Mouse (Mus musculus) limb, embryonic 15.5 days (tissue): Measurements from ENCODE around the gene Tas2r126. TPM values are rescaled to one million over a fixed set of nuclear protein-coding genes. Genes with fewer than 3 reads are reported as not detected.

Source experiments
- ATAC-seq: fragments of 200-750 bp; cut with Nextera tagmentation; 2 replicates; pipeline ENCODE4 v1.8.0; 2017; ENCODE audit warnings: low read depth, moderate TSS enrichment; ENCODE audit not compliant: insufficient number of reproducible peaks, low FRiP score, low TSS enrichment
- H3K27ac ChIP-seq: fragments of 300-500 bp; sonication (generic); 2 replicates; pipeline ENCODE4 v1.5.1; 2015; ENCODE audit warnings: moderate library complexity, mild to moderate bottlenecking, inconsistent platforms
- H3K27me3 ChIP-seq: fragments of 300-500 bp; sonication (generic); 2 replicates; pipeline ENCODE4 v1.6.1; 2015; ENCODE audit warnings: inconsistent platforms
- H3K36me3 ChIP-seq: fragments of 300-500 bp; sonication (generic); 2 replicates; pipeline ENCODE4 v1.6.1; 2015; ENCODE audit warnings: inconsistent platforms
- H3K4me1 ChIP-seq: fragments of 300-500 bp; sonication (generic); 2 replicates; pipeline ENCODE4 v1.6.1; 2015; ENCODE audit warnings: inconsistent platforms
- H3K4me2 ChIP-seq: fragments of 300-500 bp; sonication (generic); 2 replicates; pipeline ENCODE4 v1.6.1; 2015; ENCODE audit warnings: mild to moderate bottlenecking, inconsistent platforms
- H3K4me3 ChIP-seq: fragments of 300-500 bp; sonication (generic); 2 replicates; pipeline ENCODE4 v1.5.1; 2015; ENCODE audit warnings: mild to moderate bottlenecking, inconsistent platforms
- H3K9ac ChIP-seq: fragments of 300-500 bp; sonication (generic); 2 replicates; pipeline ENCODE4 v1.6.1; 2015; ENCODE audit warnings: inconsistent platforms
- H3K9me3 ChIP-seq: fragments of 300-500 bp; sonication (generic); 2 replicates; pipeline ENCODE4 v1.6.1; 2016; ENCODE audit warnings: inconsistent platforms
- WGBS: fragments of 180-500 bp; shearing (Covaris S2); methylation state at CpG from one replicate; pipeline ENCODE4 v1.1.7; 2015; 5-methylcytosine and 5-hydroxymethylcytosine counted together
- polyA plus RNA-seq: library from polyadenylated mRNA; unstranded; fragments of >200 nt; fragmentation: Nextera tagmentation; extraction: Ambion mirVana; gene quantifications from 2 replicates; pipeline ENCODE4 v1.2.1, GENCODE M21; 2015

The Tas2r126 gene
- polyA plus RNA-seq = 0.26 TPM in 1 of 2 replicates, not detected in the other

GRCm38 (mm10) chr6:42434446-42434845, at the start of gene Tas2r126:
Gene Tas2r126, plus strand, starts transcription at chr6:42434535.
- Histone ChIP-seq H3K36me3 (no peaks in the 10 kb centered on the region), H3K9ac (no peak within 1 kb of the TSS), H3K27ac (no peak within 1 kb of the TSS), H3K4me3 (no peak within 1 kb of the TSS), H3K27me3 (no peaks in the 10 kb centered on the region), H3K4me2 (no peak within 1 kb of the TSS), H3K9me3 (no peaks in the 10 kb centered on the region), H3K4me1 (no peaks in the 10 kb centered on the region)
- WGBS = 79% methylated on average over 6 of the region's 6 CpGs
- no peak for ATAC-seq

- no peak overlapping the region for H3K4me2 ChIP-seq
- WGBS = 65% methylated on average over 4 of the region's 4 CpGs
- no peak overlapping the region for H3K4me3 ChIP-seq
- no peak for ATAC-seq
- H3K27me3 ChIP-seq = no peaks in the 10 kb centered on the region
- H3K4me1 ChIP-seq = peaks cover 10% of the 10 kb centered on the region; the same call in 1 of the 2 replicates
- no peak overlapping the region for H3K9ac ChIP-seq
- H3K36me3 ChIP-seq = no peaks in the 10 kb centered on the region
- H3K27ac ChIP-seq = no peak overlapping the region
- no peaks in the 10 kb centered on the region for H3K9me3 ChIP-seq
Measured at GRCm38 (mm10) chr6:42385635-42386034, 48.7 kb upstream of the Tas2r126 start.

GRCm38 (mm10) chr6:42391796-42392330, 42.5 kb upstream of the Tas2r126 start:
- no peaks in the 10 kb centered on the region for H3K4me1 ChIP-seq
- no peak for ATAC-seq
- H3K9ac ChIP-seq = no peak overlapping the region
- no peaks in the 10 kb centered on the region for H3K27me3 ChIP-seq
- H3K9me3 ChIP-seq = no peaks in the 10 kb centered on the region
- H3K36me3 ChIP-seq = no peaks in the 10 kb centered on the region
- WGBS = 35% methylated on average over 2 of the region's 2 CpGs
- H3K4me3 ChIP-seq = no peak overlapping the region
- H3K27ac ChIP-seq = no peak overlapping the region
- no peak overlapping the region for H3K4me2 ChIP-seq

- Histone ChIP-seq H3K4me1 (no peaks in the 10 kb centered on the region), H3K27ac (no peak overlapping the region), H3K9ac (no peak overlapping the region), H3K27me3 (no peaks in the 10 kb centered on the region), H3K4me2 (no peak overlapping the region), H3K36me3 (no peaks in the 10 kb centered on the region), H3K9me3 (no peaks in the 10 kb centered on the region), H3K4me3 (no peak overlapping the region)
- WGBS = 54% methylated on average over 9 of the region's 9 CpGs
- ATAC-seq = peak; percentile 67; the same call in 1 of the 2 replicates
Measured at GRCm38 (mm10) chr6:42395960-42396809, 38.1 kb upstream of the Tas2r126 start.

- Histone ChIP-seq H3K27me3 (no peaks in the 10 kb centered on the region), H3K9me3 (no peaks in the 10 kb centered on the region), H3K4me3 (no peak overlapping the region), H3K36me3 (no peaks in the 10 kb centered on the region), H3K4me1 (no peaks in the 10 kb centered on the region), H3K4me2 (no peak overlapping the region), H3K27ac (no peak overlapping the region; the same call in 1 of the 2 replicates), H3K9ac (no peak overlapping the region)
- no peak for ATAC-seq
- WGBS = 63% methylated on average over 3 of the region's 3 CpGs
Measured at GRCm38 (mm10) chr6:42397041-42397657, 37.2 kb upstream of the Tas2r126 start.

DNA sequence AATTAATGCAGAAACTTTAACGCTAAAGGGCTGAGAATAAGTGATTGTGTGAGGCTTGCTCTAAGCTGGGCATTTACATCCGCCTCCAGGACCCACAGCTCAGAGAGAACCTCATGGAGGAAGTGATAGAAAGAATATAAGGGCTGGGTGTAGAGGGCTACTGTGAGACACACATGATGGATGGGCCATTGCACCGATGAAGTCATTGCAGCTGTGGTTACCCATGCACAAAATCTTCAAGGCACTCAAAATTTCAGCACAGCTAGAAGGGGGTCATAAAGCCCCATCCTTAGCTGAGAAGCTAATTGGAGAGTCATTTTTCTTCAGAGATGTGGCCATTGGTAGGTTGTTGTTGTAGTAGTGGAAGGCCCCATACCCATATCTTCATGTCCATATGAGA, 36.0 kb upstream of the Tas2r126 start:
- Histone ChIP-seq H3K4me1 (no peaks in the 10 kb centered on the region), H3K9me3 (no peaks in the 10 kb centered on the region), H3K27ac (no peak overlapping the region), H3K4me3 (no peak overlapping the region), H3K4me2 (no peak overlapping the region), H3K27me3 (no peaks in the 10 kb centered on the region), H3K9ac (no peak overlapping the region), H3K36me3 (no peaks in the 10 kb centered on the region)
- WGBS = 88% methylated on average over 3 of the region's 3 CpGs
- ATAC-seq = no peak

- 95% methylated on average over 1 of the region's 1 CpGs for WGBS
- Histone ChIP-seq H3K27me3 (no peaks in the 10 kb centered on the region), H3K4me3 (no peak overlapping the region), H3K9me3 (no peaks in the 10 kb centered on the region), H3K27ac (no peak overlapping the region), H3K4me1 (no peaks in the 10 kb centered on the region), H3K36me3 (no peaks in the 10 kb centered on the region), H3K4me2 (no peak overlapping the region), H3K9ac (no peak overlapping the region)
- ATAC-seq = no peak
Measured at GRCm38 (mm10) chr6:42398998-42399397, 35.3 kb upstream of the Tas2r126 start.

- H3K4me2 ChIP-seq = no peak within 1 kb of the TSS
- no peaks in the 10 kb centered on the region for H3K4me1 ChIP-seq
- ATAC-seq = no peak
- no peaks in the 10 kb centered on the region for H3K9me3 ChIP-seq
- 81% methylated on average over 1 of the region's 1 CpGs for WGBS
- H3K27me3 ChIP-seq = no peaks in the 10 kb centered on the region
- H3K36me3 ChIP-seq = no peaks in the 10 kb centered on the region
- no peak within 1 kb of the TSS for H3K9ac ChIP-seq
- no peak within 1 kb of the TSS for H3K27ac ChIP-seq
- no peak within 1 kb of the TSS for H3K4me3 ChIP-seq
Measured at GRCm38 (mm10) chr6:42399938-42400337, 34.4 kb upstream of the Tas2r126 start, which contains the start of gene Tas2r143. Gene Tas2r143, plus strand, starts transcription at chr6:42400238.

- no peaks in the 10 kb centered on the region for H3K4me1 ChIP-seq
- no peak within 1 kb of the TSS for H3K4me2 ChIP-seq
- ATAC-seq = no peak
- H3K9me3 ChIP-seq = no peaks in the 10 kb centered on the region
- no peak within 1 kb of the TSS for H3K27ac ChIP-seq
- H3K36me3 ChIP-seq = no peaks in the 10 kb centered on the region
- 78% methylated on average over 2 of the region's 2 CpGs for WGBS
- no peaks in the 10 kb centered on the region for H3K27me3 ChIP-seq
- no peak within 1 kb of the TSS for H3K9ac ChIP-seq
- no peak within 1 kb of the TSS for H3K4me3 ChIP-seq
Measured at GRCm38 (mm10) chr6:42405134-42405533, 29.2 kb upstream of the Tas2r126 start, which contains the start of gene Tas2r135. Gene Tas2r135, plus strand, starts transcription at chr6:42405434.

DNA sequence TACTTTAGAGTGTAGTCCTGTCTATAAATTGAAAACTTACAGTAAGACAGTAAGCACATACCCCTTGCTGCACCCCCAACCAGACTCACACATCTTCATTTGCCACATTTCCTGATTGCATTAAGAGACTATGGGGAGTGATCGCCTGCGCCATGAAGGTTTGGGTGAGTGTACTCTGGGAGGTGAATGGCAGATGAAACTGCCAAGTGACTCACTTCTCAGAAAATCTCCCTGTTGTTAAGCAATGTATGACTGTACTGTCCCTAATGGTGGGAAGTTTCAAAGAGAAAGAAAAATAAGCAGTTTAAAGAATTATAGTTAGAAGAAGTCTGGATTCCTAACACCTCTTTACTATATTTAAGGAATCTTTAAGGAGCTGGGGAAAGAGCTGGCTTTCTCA, 14.9 kb upstream of the Tas2r126 start:
- no peak for ATAC-seq
- no peak overlapping the region for H3K27ac ChIP-seq
- no peak overlapping the region for H3K4me2 ChIP-seq
- 72% methylated on average over 2 of the region's 2 CpGs for WGBS
- H3K27me3 ChIP-seq = no peaks in the 10 kb centered on the region
- H3K4me1 ChIP-seq = no peaks in the 10 kb centered on the region
- no peaks in the 10 kb centered on the region for H3K9me3 ChIP-seq
- no peak overlapping the region for H3K4me3 ChIP-seq
- H3K36me3 ChIP-seq = no peaks in the 10 kb centered on the region
- no peak overlapping the region for H3K9ac ChIP-seq

- Histone ChIP-seq H3K4me1 (no peaks in the 10 kb centered on the region), H3K27me3 (no peaks in the 10 kb centered on the region), H3K4me2 (no peak overlapping the region), H3K36me3 (no peaks in the 10 kb centered on the region), H3K27ac (no peak overlapping the region), H3K9me3 (no peaks in the 10 kb centered on the region), H3K9ac (no peak overlapping the region), H3K4me3 (no peak overlapping the region)
- 72% methylated on average over 2 of the region's 2 CpGs for WGBS
- ATAC-seq = no peak
Measured at GRCm38 (mm10) chr6:42421439-42421838, 12.9 kb upstream of the Tas2r126 start.

- Histone ChIP-seq H3K36me3 (no peaks in the 10 kb centered on the region), H3K27ac (no peak overlapping the region), H3K9me3 (no peaks in the 10 kb centered on the region), H3K4me3 (no peak overlapping the region), H3K4me2 (no peak overlapping the region), H3K9ac (no peak overlapping the region), H3K27me3 (no peaks in the 10 kb centered on the region), H3K4me1 (no peaks in the 10 kb centered on the region)
- 92% methylated on average over 3 of the region's 3 CpGs for WGBS
- no peak for ATAC-seq
Measured at GRCm38 (mm10) chr6:42424472-42424871, 9.9 kb upstream of the Tas2r126 start.
